Comparison of ENCODE assay signal across 8 mouse cellular contexts in the genomic region with DNA sequence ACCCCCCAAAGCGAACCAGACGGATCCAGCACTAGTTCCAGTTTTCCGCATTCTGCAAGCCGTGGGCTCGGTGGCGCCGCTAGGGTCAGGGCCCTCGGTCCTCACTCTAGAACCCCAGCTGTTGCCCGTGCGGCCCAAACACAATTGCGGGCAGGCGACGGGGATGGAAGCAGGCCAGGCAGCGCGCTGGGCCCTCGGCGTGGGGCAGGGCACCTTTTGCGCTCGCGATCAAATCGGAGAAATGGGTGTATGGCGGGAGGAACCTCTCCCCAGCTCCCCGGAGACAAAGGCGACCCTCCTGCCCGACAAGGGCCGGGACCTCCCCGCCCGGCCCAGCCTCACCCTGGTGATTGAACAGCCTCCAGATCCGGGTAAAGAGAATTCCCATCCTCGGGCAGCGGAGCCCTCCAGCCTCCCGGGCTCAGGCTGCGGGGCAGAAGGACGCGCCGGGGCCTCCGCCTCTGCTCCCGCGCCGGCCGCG. TPM values are rescaled to one million over a fixed set of nuclear protein-coding genes. Genes with fewer than 3 reads are reported as not detected.
DNase-seq lines count a peak whose midpoint lies in the region; TF ChIP-seq lines count a peak whose summit lies in the region.

No protein-coding gene starts in this region.

- under 1% methylated on average over 42 of the region's 42 CpGs for whole genome bisulfite sequencing in bone marrow, adult 2 months

- DNase-seq in spleen, postnatal 14 days (ENCODE audit: low spot score in 2 of 2) = peak; percentile 19 to 40
- DNase-seq in spleen, adult 12 weeks (ENCODE audit: low spot score) = no peak
- peak; percentile 29 for DNase-seq in forelimb bud, embryonic 11.5 days (ENCODE audit: low read depth, low spot score)
- peak; percentile 50 to 67 for DNase-seq in kidney, postnatal 25 days
- peak; percentile 51 for DNase-seq in lung, postnatal 36 days
- DNase-seq in right cerebral cortex, postnatal 36 days (ENCODE audit: low spot score in 2 of 2) = peak; percentile 26 to 28
- no peak for DNase-seq in c-Kit-positive CD71-positive TER-119-positive erythroid progenitor cells, embryonic 14.5 days (ENCODE audit: low spot score)

- no peak for TF ChIP-seq POLR2A in bone marrow, adult 2 months (IDR thresholded peaks at IDR 0.05; ENCODE audit: borderline replicate concordance, control insufficient read depth, low read depth, low read length)

- peaks cover 3% of the 10 kb centered on the region; the same call in 1 of the 2 replicates for H3K4me1 ChIP-seq in bone marrow, adult 2 months (ENCODE audit: control insufficient read depth, insufficient read depth, low read length)

- H3K27ac ChIP-seq in bone marrow, adult 2 months (ENCODE audit: control insufficient read depth, insufficient read depth, low read depth, low read length, poor library complexity) = peak overlapping the region; percentile 85

- peak overlapping the region; percentile 99 for H3K4me3 ChIP-seq in bone marrow, adult 2 months (replicated peaks; ENCODE audit: control insufficient read depth, low read depth, low read length)

- TF ChIP-seq CTCF in bone marrow, adult 2 months (IDR thresholded peaks at IDR 0.05; ENCODE audit: control insufficient read depth, insufficient read depth, low read length) = no peak

RNA-seq across cellular contexts. Expression of a gene that starts 0.4 kb away (rescaled TPM):
- polyA plus RNA-seq in bone marrow, adult 2 months (2011; ENCODE audit: insufficient read depth, insufficient read length, low replicate concordance, missing spikeins) = 8.6 and 13.9 TPM in 2 replicates

RNA-seq across cellular contexts. Expression of a gene that starts 46.0 kb away (rescaled TPM):
- polyA plus RNA-seq in bone marrow, adult 2 months (2011; ENCODE audit: insufficient read depth, insufficient read length, low replicate concordance, missing spikeins) = 3.2 and 4.5 TPM in 2 replicates

Comparison
In these comparisons a context has a peak if more than half of its experiments do, and no peak if none do; other contexts are left out.
1. DNase-seq: peak in spleen, postnatal 14 days (2 of 2), forelimb bud, embryonic 11.5 days (single experiment), kidney, postnatal 25 days (2 of 2), lung, postnatal 36 days (single experiment) and right cerebral cortex, postnatal 36 days (2 of 2); none in spleen, adult 12 weeks (single experiment) and c-Kit-positive CD71-positive TER-119-positive erythroid progenitor cells, embryonic 14.5 days (single experiment).